Mouse (Mus musculus) neural tube, embryonic 11.5 days (tissue): ENCODE data around the gene Tnfsf15. TPM values are rescaled to one million over a fixed set of nuclear protein-coding genes. Genes with fewer than 3 reads are reported as not detected.

Experiments used
- ATAC-seq: fragments of 200-750 bp; cut with Nextera tagmentation; 2 replicates; pipeline ENCODE4 v1.8.0; 2017; ENCODE audit warnings: moderate number of reproducible peaks, mild to moderate bottlenecking, moderate TSS enrichment, moderate library complexity; ENCODE audit not compliant: insufficient read depth, low FRiP score, low TSS enrichment
- DNase-seq: peaks from one replicate; pipeline ENCODE4 v3.0.0-alpha.2; 2015; ENCODE audit warnings: low spot score
- H3K27ac ChIP-seq: fragments of 300-500 bp; sonication (generic); 2 replicates; pipeline ENCODE4 v1.5.1; 2014; ENCODE audit warnings: low read depth, mild to moderate bottlenecking, low read length
- H3K27me3 ChIP-seq: fragments of 300-500 bp; sonication (generic); 2 replicates; pipeline ENCODE4 v1.6.1; 2014; ENCODE audit warnings: mild to moderate bottlenecking, low read length, mixed read lengths; ENCODE audit not compliant: control insufficient read depth, insufficient read depth
- H3K36me3 ChIP-seq: fragments of 300-500 bp; sonication (generic); 2 replicates; pipeline ENCODE4 v1.6.1; 2014; ENCODE audit warnings: mild to moderate bottlenecking, low read length, moderate library complexity, mixed read lengths; ENCODE audit not compliant: control insufficient read depth, insufficient read depth
- H3K4me1 ChIP-seq: fragments of 300-500 bp; sonication (generic); 2 replicates; pipeline ENCODE4 v1.6.1; 2014; ENCODE audit warnings: low read length, mixed read lengths; ENCODE audit not compliant: control insufficient read depth, insufficient read depth
- H3K4me2 ChIP-seq: fragments of 300-500 bp; sonication (generic); 2 replicates; pipeline ENCODE4 v1.6.1; 2014; ENCODE audit warnings: low read depth, mild to moderate bottlenecking, moderate library complexity
- H3K4me3 ChIP-seq: fragments of 300-500 bp; sonication (generic); 2 replicates; pipeline ENCODE4 v1.5.1; 2014; ENCODE audit warnings: low read depth, low read length
- H3K9ac ChIP-seq: fragments of 300-500 bp; sonication (generic); 2 replicates; pipeline ENCODE4 v1.6.1; 2014; ENCODE audit warnings: mild to moderate bottlenecking, low read length
- H3K9me3 ChIP-seq: fragments of 300-500 bp; sonication (generic); 2 replicates; pipeline ENCODE4 v1.6.1; 2016; ENCODE audit warnings: low read length; ENCODE audit not compliant: control insufficient read depth
- WGBS: fragments of 180-500 bp; shearing (Covaris S2); extraction: QIAGEN DNeasy Blood & Tissue Kit; methylation state at CpG from one replicate; pipeline ENCODE4 v1.1.7; 2014; 5-methylcytosine and 5-hydroxymethylcytosine counted together
- polyA plus RNA-seq: library from polyadenylated mRNA; unstranded; fragments of >200 nt; fragmentation: Nextera tagmentation; extraction: Ambion mirVana; gene quantifications from 2 replicates; pipeline ENCODE4 v1.2.1, GENCODE M21; 2014

Gene Tnfsf15
- polyA plus RNA-seq, 1 experiment from 2014 or later = not detected

GRCm38 (mm10) chr4:63769161-63769560, 24.2 kb upstream of the Tnfsf15 start:
- Histone ChIP-seq H3K4me2 (no peak overlapping the region), H3K4me3 (no peak overlapping the region), H3K9ac (no peak overlapping the region), H3K9me3 (no peaks in the 10 kb centered on the region), H3K27me3 (no peaks in the 10 kb centered on the region), H3K36me3 (no peaks in the 10 kb centered on the region), H3K27ac (no peak overlapping the region), H3K4me1 (no peaks in the 10 kb centered on the region)
- WGBS = 92% methylated on average over 3 of the region's 3 CpGs
- DNase-seq (no peak), ATAC-seq (no peak)

GRCm38 (mm10) chr4:63765050-63765449, 20.1 kb upstream of the Tnfsf15 start:
- H3K4me2 ChIP-seq = no peak overlapping the region
- no peaks in the 10 kb centered on the region for H3K36me3 ChIP-seq
- H3K9ac ChIP-seq = no peak overlapping the region
- no peak overlapping the region for H3K27ac ChIP-seq
- H3K4me3 ChIP-seq = no peak overlapping the region
- no peaks in the 10 kb centered on the region for H3K9me3 ChIP-seq
- WGBS = 86% methylated on average over 2 of the region's 2 CpGs
- DNase-seq (no peak), ATAC-seq (no peak)
- H3K4me1 ChIP-seq = no peaks in the 10 kb centered on the region
- no peaks in the 10 kb centered on the region for H3K27me3 ChIP-seq

DNA sequence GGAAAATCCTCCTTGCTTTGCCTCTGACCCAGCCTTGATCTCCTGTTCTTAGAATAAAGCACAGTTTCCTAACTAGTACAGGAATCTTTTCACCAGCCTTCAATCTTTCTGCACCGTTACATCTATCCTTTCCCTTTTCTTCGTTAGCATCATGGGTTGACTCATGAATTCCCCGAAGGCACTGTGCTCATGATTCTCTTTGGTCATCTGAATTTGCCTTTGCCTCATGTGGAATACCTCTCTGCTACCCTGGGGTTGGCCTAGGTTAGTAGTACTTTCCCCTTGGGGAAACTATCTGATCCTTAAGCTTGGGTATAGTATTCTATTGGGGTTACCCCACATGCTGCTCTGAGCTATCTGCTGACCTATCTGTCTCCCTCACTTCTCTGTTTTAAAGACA, 15.0 kb upstream of the Tnfsf15 start:
- H3K9me3 ChIP-seq = no peaks in the 10 kb centered on the region
- H3K27me3 ChIP-seq = no peaks in the 10 kb centered on the region
- H3K36me3 ChIP-seq = no peaks in the 10 kb centered on the region
- no peak for DNase-seq
- no peak for ATAC-seq
- no peak overlapping the region for H3K27ac ChIP-seq
- H3K4me1 ChIP-seq = no peaks in the 10 kb centered on the region
- no peak overlapping the region for H3K4me2 ChIP-seq
- no peak overlapping the region for H3K9ac ChIP-seq
- no peak overlapping the region for H3K4me3 ChIP-seq
- 85% methylated on average over 3 of the region's 3 CpGs for WGBS

GRCm38 (mm10) chr4:63757527-63758154, 12.7 kb upstream of the Tnfsf15 start:
- no peak for ATAC-seq
- no peak overlapping the region for H3K4me3 ChIP-seq
- no peak overlapping the region for H3K9ac ChIP-seq
- no peaks in the 10 kb centered on the region for H3K4me1 ChIP-seq
- H3K27me3 ChIP-seq = no peaks in the 10 kb centered on the region
- no peak overlapping the region for H3K4me2 ChIP-seq
- H3K36me3 ChIP-seq = no peaks in the 10 kb centered on the region
- H3K27ac ChIP-seq = no peak overlapping the region
- no peak for DNase-seq
- H3K9me3 ChIP-seq = no peaks in the 10 kb centered on the region
- WGBS = 87% methylated on average over 6 of the region's 6 CpGs

GRCm38 (mm10) chr4:63756072-63756471, 11.2 kb upstream of the Tnfsf15 start:
- H3K27ac ChIP-seq = no peak overlapping the region
- H3K9me3 ChIP-seq = no peaks in the 10 kb centered on the region
- ATAC-seq = no peak
- no peaks in the 10 kb centered on the region for H3K27me3 ChIP-seq
- no peaks in the 10 kb centered on the region for H3K36me3 ChIP-seq
- H3K4me2 ChIP-seq = no peak overlapping the region
- H3K9ac ChIP-seq = no peak overlapping the region
- no peaks in the 10 kb centered on the region for H3K4me1 ChIP-seq
- 72% methylated on average over 2 of the region's 2 CpGs for WGBS
- no peak overlapping the region for H3K4me3 ChIP-seq
- DNase-seq = no peak

- H3K4me2 ChIP-seq = no peak overlapping the region
- ATAC-seq = no peak
- no peak overlapping the region for H3K4me3 ChIP-seq
- no peaks in the 10 kb centered on the region for H3K27me3 ChIP-seq
- no peaks in the 10 kb centered on the region for H3K4me1 ChIP-seq
- no peak overlapping the region for H3K27ac ChIP-seq
- WGBS = 72% methylated on average over 9 of the region's 9 CpGs
- no peak for DNase-seq
- H3K9me3 ChIP-seq = no peaks in the 10 kb centered on the region
- H3K36me3 ChIP-seq = no peaks in the 10 kb centered on the region
- no peak overlapping the region for H3K9ac ChIP-seq
These were observed 9.6 kb upstream of the Tnfsf15 start for GRCm38 (mm10) chr4:63754467-63755020.

GRCm38 (mm10) chr4:63753855-63754254, 8.9 kb upstream of the Tnfsf15 start:
- no peaks in the 10 kb centered on the region for H3K27me3 ChIP-seq
- H3K4me3 ChIP-seq = no peak overlapping the region
- no peaks in the 10 kb centered on the region for H3K9me3 ChIP-seq
- no peak overlapping the region for H3K27ac ChIP-seq
- 83% methylated on average over 2 of the region's 2 CpGs for WGBS
- no peak overlapping the region for H3K4me2 ChIP-seq
- H3K36me3 ChIP-seq = no peaks in the 10 kb centered on the region
- DNase-seq (no peak), ATAC-seq (no peak)
- H3K9ac ChIP-seq = no peak overlapping the region
- H3K4me1 ChIP-seq = no peaks in the 10 kb centered on the region

- DNase-seq (peak; percentile 23), ATAC-seq (no peak)
- Histone ChIP-seq H3K9ac (no peak overlapping the region), H3K4me3 (no peak overlapping the region), H3K36me3 (no peaks in the 10 kb centered on the region), H3K27ac (no peak overlapping the region), H3K9me3 (no peaks in the 10 kb centered on the region), H3K4me2 (no peak overlapping the region), H3K27me3 (no peaks in the 10 kb centered on the region), H3K4me1 (no peaks in the 10 kb centered on the region)
- whole genome bisulfite sequencing = 66% methylated on average over 16 of the region's 16 CpGs
These were observed 8.0 kb upstream of the Tnfsf15 start for GRCm38 (mm10) chr4:63752687-63753523.
